Mouse (Mus musculus): ENCODE measurements around the gene Tas2r123. TPM values are rescaled to one million over a fixed set of nuclear protein-coding genes. Genes with fewer than 3 reads are reported as not detected.

The Tas2r123 gene
- polyA plus RNA-seq (2015; fragmentation: Nextera tagmentation; extraction: Ambion mirVana): not detected in 2 replicates

GRCm38 (mm10) chr6:132846842-132847241 is at the start of gene Tas2r123:
TSS of gene Tas2r123 (plus strand) at chr6:132847142.
- no peak for ATAC-seq (ENCODE audit: low FRiP score, low read depth)
- Histone ChIP-seq H3K27ac (replicated peaks) (no peak within 1 kb of the TSS), H3K36me3 (no peaks in the 10 kb centered on the region), H3K4me2 (no peak within 1 kb of the TSS), H3K4me3 (no peak within 1 kb of the TSS), H3K9me3 (no peaks in the 10 kb centered on the region), H3K27me3 (no peaks in the 10 kb centered on the region), H3K9ac (no peak within 1 kb of the TSS), H3K4me1 (replicated peaks) (no peaks in the 10 kb centered on the region)
- WGBS: 94% methylated on average over 1 of the region's 1 CpGs

- Histone ChIP-seq H3K27ac (replicated peaks) (no peak within 1 kb of the TSS), H3K36me3 (no peaks in the 10 kb centered on the region), H3K27me3 (no peaks in the 10 kb centered on the region), H3K4me1 (replicated peaks) (no peaks in the 10 kb centered on the region), H3K9me3 (no peaks in the 10 kb centered on the region), H3K4me3 (no peak within 1 kb of the TSS), H3K9ac (no peak within 1 kb of the TSS), H3K4me2 (no peak within 1 kb of the TSS)
- 83% methylated on average over 1 of the region's 1 CpGs for WGBS
- ATAC-seq (ENCODE audit: low FRiP score, low read depth): no peak
Measured at GRCm38 (mm10) chr6:132802518-132802917, 44.4 kb upstream of the Tas2r123 start, which contains the start of gene Tas2r117. TSS of gene Tas2r117 (plus strand) at chr6:132802818.

GRCm38 (mm10) chr6:132855138-132855537 is 8.2 kb downstream of the Tas2r123 start, which contains the start of gene Tas2r116:
TSS of gene Tas2r116 (plus strand) at chr6:132855438.
- Histone ChIP-seq H3K36me3 (no peaks in the 10 kb centered on the region), H3K4me3 (no peak within 1 kb of the TSS), H3K4me2 (no peak within 1 kb of the TSS), H3K27ac (replicated peaks) (no peak within 1 kb of the TSS), H3K9me3 (no peaks in the 10 kb centered on the region), H3K4me1 (replicated peaks) (no peaks in the 10 kb centered on the region), H3K27me3 (no peaks in the 10 kb centered on the region), H3K9ac (no peak within 1 kb of the TSS)
- ATAC-seq (ENCODE audit: low FRiP score, low read depth): no peak
- 82% methylated on average over 1 of the region's 1 CpGs for WGBS

- no peak within 1 kb of the TSS for H3K9ac ChIP-seq
- H3K27ac ChIP-seq (replicated peaks): no peak within 1 kb of the TSS
- no peak within 1 kb of the TSS for H3K4me3 ChIP-seq
- H3K27me3 ChIP-seq: no peaks in the 10 kb centered on the region
- ATAC-seq (ENCODE audit: low FRiP score, low read depth): no peak
- no peaks in the 10 kb centered on the region for H3K9me3 ChIP-seq
- H3K4me1 ChIP-seq (replicated peaks): no peaks in the 10 kb centered on the region
- no peak within 1 kb of the TSS for H3K4me2 ChIP-seq
- no peaks in the 10 kb centered on the region for H3K36me3 ChIP-seq
Measured at GRCm38 (mm10) chr6:132867708-132868107, 20.8 kb downstream of the Tas2r123 start, which contains the start of gene Tas2r110. TSS of gene Tas2r110 (plus strand) at chr6:132868008.

- ATAC-seq (ENCODE audit: low FRiP score, low read depth): no peak
- Histone ChIP-seq H3K4me1 (replicated peaks) (no peaks in the 10 kb centered on the region), H3K9ac (no peak within 1 kb of the TSS), H3K4me3 (no peak within 1 kb of the TSS), H3K36me3 (no peaks in the 10 kb centered on the region), H3K4me2 (no peak within 1 kb of the TSS), H3K9me3 (no peaks in the 10 kb centered on the region), H3K27me3 (no peaks in the 10 kb centered on the region), H3K27ac (replicated peaks) (no peak within 1 kb of the TSS)
- 75% methylated on average over 1 of the region's 1 CpGs for WGBS
Measured at GRCm38 (mm10) chr6:132892711-132893110, 45.8 kb downstream of the Tas2r123 start, which contains the start of gene Tas2r113. TSS of gene Tas2r113 (plus strand) at chr6:132893011.

Other genes with a start within 250 kb of the Tas2r123 start
- gene A630073D07Rik, start 195.6 kb upstream of the Tas2r123 start, polyA plus RNA-seq (2015; fragmentation: Nextera tagmentation; extraction: Ambion mirVana): not detected in 2 replicates
- gene Tas2r120, start 190.2 kb upstream of the Tas2r123 start, polyA plus RNA-seq (2015; fragmentation: Nextera tagmentation; extraction: Ambion mirVana): not detected in 2 replicates
- gene Tas2r121, start 146.1 kb upstream of the Tas2r123 start, polyA plus RNA-seq (2015; fragmentation: Nextera tagmentation; extraction: Ambion mirVana): not detected in 2 replicates
- not detected in 2 replicates for gene Tas2r122, start 135.2 kb upstream of the Tas2r123 start, polyA plus RNA-seq (2015; fragmentation: Nextera tagmentation; extraction: Ambion mirVana)
- gene Tas2r115, start 109.1 kb upstream of the Tas2r123 start, polyA plus RNA-seq (2015; fragmentation: Nextera tagmentation; extraction: Ambion mirVana): not detected in 2 replicates
- gene Tas2r124, start 92.4 kb upstream of the Tas2r123 start, polyA plus RNA-seq (2015; fragmentation: Nextera tagmentation; extraction: Ambion mirVana): not detected in 2 replicates
- not detected in 2 replicates for gene Tas2r102, start 85.0 kb upstream of the Tas2r123 start, polyA plus RNA-seq (2015; fragmentation: Nextera tagmentation; extraction: Ambion mirVana)
- not detected in 2 replicates for gene Tas2r136, start 69.0 kb upstream of the Tas2r123 start, polyA plus RNA-seq (2015; fragmentation: Nextera tagmentation; extraction: Ambion mirVana)
- not detected in 2 replicates for gene Tas2r117, start 44.3 kb upstream of the Tas2r123 start, polyA plus RNA-seq (2015; fragmentation: Nextera tagmentation; extraction: Ambion mirVana)
- gene Tas2r116, start 8.3 kb downstream of the Tas2r123 start, polyA plus RNA-seq (2015; fragmentation: Nextera tagmentation; extraction: Ambion mirVana): not detected in 2 replicates
- gene Tas2r110, start 20.9 kb downstream of the Tas2r123 start, polyA plus RNA-seq (2015; fragmentation: Nextera tagmentation; extraction: Ambion mirVana): not detected in 2 replicates
- not detected in 2 replicates for gene Tas2r113, start 45.9 kb downstream of the Tas2r123 start, polyA plus RNA-seq (2015; fragmentation: Nextera tagmentation; extraction: Ambion mirVana)
- not detected in 2 replicates for gene Tas2r125, start 62.5 kb downstream of the Tas2r123 start, polyA plus RNA-seq (2015; fragmentation: Nextera tagmentation; extraction: Ambion mirVana)
- gene Tas2r129, start 104.0 kb downstream of the Tas2r123 start, polyA plus RNA-seq (2015; fragmentation: Nextera tagmentation; extraction: Ambion mirVana): not detected in 2 replicates
- not detected in 2 replicates for gene Tas2r131, start 110.8 kb downstream of the Tas2r123 start, polyA plus RNA-seq (2015; fragmentation: Nextera tagmentation; extraction: Ambion mirVana)
- not detected in 2 replicates for gene Tas2r109, start 133.8 kb downstream of the Tas2r123 start, polyA plus RNA-seq (2015; fragmentation: Nextera tagmentation; extraction: Ambion mirVana)
- gene Tas2r103, start 190.0 kb downstream of the Tas2r123 start, polyA plus RNA-seq (2015; fragmentation: Nextera tagmentation; extraction: Ambion mirVana): not detected in 2 replicates
- not detected in 2 replicates for gene Tas2r140, start 208.7 kb downstream of the Tas2r123 start, polyA plus RNA-seq (2015; fragmentation: Nextera tagmentation; extraction: Ambion mirVana)

All from hindbrain, embryonic 15.5 days (tissue).